13 mouse cellular contexts compared by ENCODE assay signal in genomic region chr5:100221005-100221583, GRCm38 (mm10).
DNase-seq lines count a peak whose midpoint lies in the region; ATAC-seq lines count a peak whose summit lies in the region.
"Had no signal": no experiment of that assay in that cellular context is flagged by ENCODE, and none has a peak within 500 bp of the region (broad histone marks: within the 10 kb centered on the region; RNA-seq: fewer than 3 reads in every experiment).

No protein-coding gene starts in this region.

- no peak overlapping the region for H3K9ac ChIP-seq in forebrain, embryonic 13.5 days
- no peak overlapping the region for H3K9ac ChIP-seq in forebrain, embryonic 11.5 days (ENCODE audit: low read length)
- H3K9ac ChIP-seq in hindbrain, embryonic 16.5 days (ENCODE audit: low read depth, low read length), result no peak overlapping the region
- no peak overlapping the region for H3K9ac ChIP-seq in hindbrain, embryonic 11.5 days (ENCODE audit: low read depth, low read length)
- H3K9ac ChIP-seq in midbrain, embryonic 14.5 days (replicated peaks; ENCODE audit: low read length), result no peak overlapping the region
- no peak overlapping the region for H3K9ac ChIP-seq in midbrain, embryonic 16.5 days (ENCODE audit: low read depth, low read length)
- no peak overlapping the region for H3K9ac ChIP-seq in neural tube, embryonic 13.5 days
- H3K9ac ChIP-seq: embryonic facial prominence, embryonic 13.5 days; limb, embryonic 13.5 days had no signal

- H3K9me3 ChIP-seq in forebrain, embryonic 13.5 days (replicated peaks), result no peaks in the 10 kb centered on the region
- no peaks in the 10 kb centered on the region for H3K9me3 ChIP-seq in forebrain, embryonic 11.5 days (ENCODE audit: control insufficient read depth, low read length)
- no peaks in the 10 kb centered on the region for H3K9me3 ChIP-seq in hindbrain, embryonic 16.5 days (ENCODE audit: control insufficient read depth, low read length)
- H3K9me3 ChIP-seq in hindbrain, embryonic 11.5 days (ENCODE audit: control insufficient read depth, low read length), result no peaks in the 10 kb centered on the region
- H3K9me3 ChIP-seq in midbrain, embryonic 14.5 days (ENCODE audit: control insufficient read depth, low read length), result no peaks in the 10 kb centered on the region
- H3K9me3 ChIP-seq in midbrain, embryonic 16.5 days (replicated peaks; ENCODE audit: control insufficient read depth, low read length, poor library complexity, severe bottlenecking), result no peaks in the 10 kb centered on the region
- H3K9me3 ChIP-seq in neural tube, embryonic 13.5 days, result no peaks in the 10 kb centered on the region
- H3K9me3 ChIP-seq: embryonic facial prominence, embryonic 13.5 days; limb, embryonic 13.5 days had no signal

- no peaks in the 10 kb centered on the region for H3K36me3 ChIP-seq in forebrain, embryonic 13.5 days (ENCODE audit: poor library complexity, severe bottlenecking)
- H3K36me3 ChIP-seq in forebrain, embryonic 11.5 days (ENCODE audit: control insufficient read depth, insufficient read depth, low read length), result no peaks in the 10 kb centered on the region
- no peaks in the 10 kb centered on the region for H3K36me3 ChIP-seq in hindbrain, embryonic 16.5 days (ENCODE audit: control insufficient read depth, insufficient read depth, low read length)
- H3K36me3 ChIP-seq in hindbrain, embryonic 11.5 days (ENCODE audit: control insufficient read depth, insufficient read depth, low read length), result no peaks in the 10 kb centered on the region
- no peaks in the 10 kb centered on the region for H3K36me3 ChIP-seq in midbrain, embryonic 14.5 days (ENCODE audit: control insufficient read depth, insufficient read depth, low read length)
- H3K36me3 ChIP-seq in midbrain, embryonic 16.5 days (ENCODE audit: control insufficient read depth, insufficient read depth, low read length), result no peaks in the 10 kb centered on the region
- H3K36me3 ChIP-seq in neural tube, embryonic 13.5 days, result no peaks in the 10 kb centered on the region
- H3K36me3 ChIP-seq: embryonic facial prominence, embryonic 13.5 days; limb, embryonic 13.5 days had no signal

- H3K27me3 ChIP-seq in forebrain, embryonic 13.5 days, result no peaks in the 10 kb centered on the region
- no peaks in the 10 kb centered on the region for H3K27me3 ChIP-seq in forebrain, embryonic 11.5 days (ENCODE audit: control insufficient read depth, insufficient read depth, low read length)
- no peaks in the 10 kb centered on the region for H3K27me3 ChIP-seq in hindbrain, embryonic 16.5 days (replicated peaks; ENCODE audit: control insufficient read depth, insufficient read depth, low read length)
- H3K27me3 ChIP-seq in hindbrain, embryonic 11.5 days (ENCODE audit: control insufficient read depth, insufficient read depth, low read length), result no peaks in the 10 kb centered on the region
- H3K27me3 ChIP-seq in midbrain, embryonic 14.5 days (ENCODE audit: control insufficient read depth, insufficient read depth, low read length), result no peaks in the 10 kb centered on the region
- no peaks in the 10 kb centered on the region for H3K27me3 ChIP-seq in midbrain, embryonic 16.5 days (ENCODE audit: control insufficient read depth, insufficient read depth, low read depth, low read length)
- H3K27me3 ChIP-seq in neural tube, embryonic 13.5 days, result no peaks in the 10 kb centered on the region

- no peak overlapping the region for H3K4me2 ChIP-seq in forebrain, embryonic 13.5 days
- H3K4me2 ChIP-seq in forebrain, embryonic 11.5 days (ENCODE audit: low read depth, low read length, severe bottlenecking), result no peak overlapping the region
- no peak overlapping the region for H3K4me2 ChIP-seq in hindbrain, embryonic 16.5 days (ENCODE audit: low read length)
- no peak overlapping the region for H3K4me2 ChIP-seq in hindbrain, embryonic 11.5 days (replicated peaks; ENCODE audit: low read depth, low read length)
- H3K4me2 ChIP-seq in midbrain, embryonic 14.5 days (ENCODE audit: low read length), result no peak overlapping the region
- no peak overlapping the region for H3K4me2 ChIP-seq in midbrain, embryonic 16.5 days (ENCODE audit: low read length)
- no peak overlapping the region for H3K4me2 ChIP-seq in neural tube, embryonic 13.5 days
- H3K4me2 ChIP-seq: embryonic facial prominence, embryonic 13.5 days; limb, embryonic 13.5 days had no signal

- 69% methylated on average over 10 of the region's 10 CpGs for WGBS in forebrain, embryonic 13.5 days
- 82% methylated on average over 10 of the region's 10 CpGs for WGBS in forebrain, embryonic 11.5 days
- WGBS in hindbrain, embryonic 16.5 days, result 49% methylated on average over 10 of the region's 10 CpGs
- WGBS in hindbrain, embryonic 11.5 days, result 79% methylated on average over 10 of the region's 10 CpGs
- WGBS in midbrain, embryonic 14.5 days, result 75% methylated on average over 10 of the region's 10 CpGs
- WGBS in midbrain, embryonic 16.5 days, result 68% methylated on average over 10 of the region's 10 CpGs
- WGBS in neural tube, embryonic 13.5 days, result 62% methylated on average over 10 of the region's 10 CpGs

- peaks cover 12% of the 10 kb centered on the region; the same call in 1 of the 2 replicates for H3K4me1 ChIP-seq in forebrain, embryonic 13.5 days
- H3K4me1 ChIP-seq in forebrain, embryonic 11.5 days (replicated peaks; ENCODE audit: control insufficient read depth, insufficient read depth, low read length), result 0 out of 2 replicates have a peak, but pooled peaks cover 2% of the 10 kb centered on the region
- H3K4me1 ChIP-seq in hindbrain, embryonic 16.5 days (ENCODE audit: control insufficient read depth, insufficient read depth, low read depth, low read length), result 0 out of 2 replicates have a peak, but pooled peaks cover 6% of the 10 kb centered on the region
- H3K4me1 ChIP-seq in hindbrain, embryonic 11.5 days (replicated peaks; ENCODE audit: control insufficient read depth, insufficient read depth, low read length), result no peaks in the 10 kb centered on the region
- H3K4me1 ChIP-seq in midbrain, embryonic 14.5 days (ENCODE audit: control insufficient read depth, insufficient read depth, low read length), result no peaks in the 10 kb centered on the region
- H3K4me1 ChIP-seq in midbrain, embryonic 16.5 days (ENCODE audit: control insufficient read depth, insufficient read depth, low read length), result 0 out of 2 replicates have a peak, but pooled peaks cover 4% of the 10 kb centered on the region
- peaks cover 8% of the 10 kb centered on the region; the same call in 1 of the 2 replicates for H3K4me1 ChIP-seq in neural tube, embryonic 13.5 days (replicated peaks)

- no peak for DNase-seq in forebrain, embryonic 11.5 days (ENCODE audit: low spot score)
- no peak for DNase-seq in hindbrain, embryonic 11.5 days (ENCODE audit: low spot score)
- peak; percentile 36 for DNase-seq in midbrain, embryonic 14.5 days
- DNase-seq in gastrocnemius, postnatal 14 days, result no peak
- DNase-seq: adrenal gland, adult 2 months; cerebellum, adult 11-12 months; gastrocnemius, postnatal 10 days had no signal

- H3K27ac ChIP-seq in forebrain, embryonic 13.5 days, result no peak overlapping the region
- no peak overlapping the region for H3K27ac ChIP-seq in forebrain, embryonic 11.5 days (ENCODE audit: low read depth, low read length)
- no peak overlapping the region for H3K27ac ChIP-seq in hindbrain, embryonic 16.5 days (ENCODE audit: low read depth, low read length)
- no peak overlapping the region for H3K27ac ChIP-seq in hindbrain, embryonic 11.5 days (ENCODE audit: low read depth, low read length)
- H3K27ac ChIP-seq in midbrain, embryonic 14.5 days (replicated peaks; ENCODE audit: low read depth, low read length), result 0 out of 2 replicates have a peak overlapping the region, but pooled peaks have one; percentile 20
- H3K27ac ChIP-seq in midbrain, embryonic 16.5 days (ENCODE audit: low read length), result no peak overlapping the region; the same call in 1 of the 2 replicates
- peak overlapping the region; percentile 74 for H3K27ac ChIP-seq in neural tube, embryonic 13.5 days (replicated peaks)
- H3K27ac ChIP-seq: embryonic facial prominence, embryonic 13.5 days; limb, embryonic 13.5 days had no signal

- intact Hi-C loops in gastrocnemius, postnatal 14 days (cut with DNase I; ENCODE audit: low total_unique reads), result no loop called here

- H3K4me3 ChIP-seq in forebrain, embryonic 13.5 days, result no peak overlapping the region
- H3K4me3 ChIP-seq in forebrain, embryonic 11.5 days (ENCODE audit: low read depth, low read length), result no peak overlapping the region
- no peak overlapping the region for H3K4me3 ChIP-seq in hindbrain, embryonic 16.5 days (ENCODE audit: low read length)
- H3K4me3 ChIP-seq in hindbrain, embryonic 11.5 days (ENCODE audit: low read depth, low read length), result no peak overlapping the region
- H3K4me3 ChIP-seq in midbrain, embryonic 14.5 days (replicated peaks; ENCODE audit: low read depth, low read length), result no peak overlapping the region
- no peak overlapping the region for H3K4me3 ChIP-seq in midbrain, embryonic 16.5 days (ENCODE audit: low read depth, low read length)
- no peak overlapping the region for H3K4me3 ChIP-seq in neural tube, embryonic 13.5 days
- H3K4me3 ChIP-seq: embryonic facial prominence, embryonic 13.5 days; limb, embryonic 13.5 days had no signal

- ATAC-seq in forebrain, embryonic 13.5 days, result peak; percentile 51; the same call in 1 of the 2 replicates
- ATAC-seq in forebrain, embryonic 11.5 days (replicated peaks; ENCODE audit: low FRiP score), result no peak
- ATAC-seq in hindbrain, embryonic 16.5 days, result peak; percentile 48; the same call in 1 of the 2 replicates
- no peak for ATAC-seq in hindbrain, embryonic 11.5 days (ENCODE audit: low FRiP score)
- no peak for ATAC-seq in midbrain, embryonic 14.5 days (ENCODE audit: low FRiP score, low TSS enrichment)
- no peak for ATAC-seq in midbrain, embryonic 16.5 days
- ATAC-seq in neural tube, embryonic 13.5 days (ENCODE audit: low read depth), result peak; percentile 49; the same call in 1 of the 2 replicates

Comparison
In these comparisons a context has a peak if more than half of its experiments do, and no peak if none do; other contexts are left out.
1. ATAC-seq: peak in forebrain, embryonic 13.5 days (single experiment), hindbrain, embryonic 16.5 days (single experiment) and neural tube, embryonic 13.5 days (single experiment); none in forebrain, embryonic 11.5 days (single experiment), hindbrain, embryonic 11.5 days (single experiment), midbrain, embryonic 14.5 days (single experiment) and midbrain, embryonic 16.5 days (single experiment).
2. H3K27ac ChIP-seq: peak in midbrain, embryonic 14.5 days (single experiment) and neural tube, embryonic 13.5 days (single experiment); none in forebrain, embryonic 13.5 days (single experiment), forebrain, embryonic 11.5 days (single experiment), hindbrain, embryonic 16.5 days (single experiment), hindbrain, embryonic 11.5 days (single experiment) and midbrain, embryonic 16.5 days (single experiment).